Mouse (Mus musculus): Measurements from ENCODE around the gene Elovl2.

- no peak for TF ChIP-seq TAL1 (IDR thresholded peaks at IDR 0.05; ENCODE audit: low read length)
- TF ChIP-seq GATA1 (IDR thresholded peaks at IDR 0.05; ENCODE audit: low read length) = no peak
Measured at GRCm38 (mm10) chr13:41153146-41153545, 67.1 kb downstream of the Elovl2 start.

Measured in erythroblast, embryonic 14.5 days (primary cell).